Mouse (Mus musculus): ENCODE data around the gene Acss2.

Gene Acss2

DNA sequence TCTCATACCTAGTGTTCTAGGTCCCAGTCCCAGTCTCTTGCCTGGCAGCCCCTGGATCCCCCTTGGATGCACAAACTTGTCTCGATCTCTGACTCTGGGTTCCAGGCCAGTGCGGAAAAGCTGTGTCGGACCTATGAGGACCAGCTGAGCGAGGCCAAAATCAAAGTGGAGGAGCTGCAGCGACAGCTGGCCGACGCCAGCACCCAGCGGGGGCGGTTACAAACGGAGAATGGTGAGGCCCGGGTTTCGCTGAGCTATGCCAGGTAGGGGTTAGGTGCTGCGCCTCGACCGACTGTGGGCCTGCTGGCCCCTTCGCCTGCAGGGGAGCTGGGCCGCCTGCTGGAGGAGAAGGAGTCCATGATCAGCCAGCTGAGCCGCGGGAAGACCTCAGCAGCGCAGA lies 112.4 kb downstream of the Acss2 start:
- DNase-seq, result peak in 1 of 2 experiments; percentile 23

DNA sequence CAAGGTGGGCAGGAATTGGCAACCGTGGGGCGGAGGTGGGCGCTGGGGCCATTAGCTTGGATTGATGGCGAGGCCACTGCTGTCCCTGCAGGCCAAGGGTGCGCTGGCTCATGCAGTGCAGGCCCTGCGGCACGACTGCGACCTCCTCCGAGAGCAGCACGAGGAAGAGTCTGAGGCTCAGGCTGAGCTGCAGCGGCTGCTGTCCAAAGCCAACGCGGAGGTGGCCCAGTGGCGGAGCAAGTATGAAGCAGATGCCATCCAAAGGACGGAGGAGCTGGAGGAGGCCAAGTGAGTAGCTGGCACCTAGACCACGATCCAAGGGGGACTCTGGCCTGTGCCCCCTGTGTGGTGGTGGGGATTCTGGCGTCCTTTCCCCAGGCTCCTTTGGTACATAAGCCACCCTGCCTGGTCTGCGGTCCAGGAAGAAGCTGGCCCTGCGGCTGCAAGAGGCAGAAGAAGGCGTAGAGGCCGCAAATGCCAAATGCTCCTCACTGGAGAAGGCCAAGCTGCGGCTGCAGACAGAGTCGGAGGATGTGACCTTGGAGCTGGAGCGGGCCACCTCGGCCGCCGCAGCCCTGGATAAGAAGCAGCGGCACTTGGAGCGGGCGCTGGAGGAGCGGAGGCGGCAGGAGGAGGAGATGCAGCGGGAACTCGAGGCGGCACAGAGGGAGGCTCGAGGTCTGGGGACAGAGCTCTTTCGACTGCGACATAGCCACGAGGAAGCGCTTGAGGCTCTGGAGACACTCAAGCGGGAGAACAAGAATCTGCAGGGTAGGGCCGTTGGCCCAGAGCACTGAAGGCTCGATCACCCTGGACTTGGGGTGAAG lies 113.1 kb downstream of the Acss2 start:
- peak in 1 of 2 experiments; percentile 51 for DNase-seq

DNA sequence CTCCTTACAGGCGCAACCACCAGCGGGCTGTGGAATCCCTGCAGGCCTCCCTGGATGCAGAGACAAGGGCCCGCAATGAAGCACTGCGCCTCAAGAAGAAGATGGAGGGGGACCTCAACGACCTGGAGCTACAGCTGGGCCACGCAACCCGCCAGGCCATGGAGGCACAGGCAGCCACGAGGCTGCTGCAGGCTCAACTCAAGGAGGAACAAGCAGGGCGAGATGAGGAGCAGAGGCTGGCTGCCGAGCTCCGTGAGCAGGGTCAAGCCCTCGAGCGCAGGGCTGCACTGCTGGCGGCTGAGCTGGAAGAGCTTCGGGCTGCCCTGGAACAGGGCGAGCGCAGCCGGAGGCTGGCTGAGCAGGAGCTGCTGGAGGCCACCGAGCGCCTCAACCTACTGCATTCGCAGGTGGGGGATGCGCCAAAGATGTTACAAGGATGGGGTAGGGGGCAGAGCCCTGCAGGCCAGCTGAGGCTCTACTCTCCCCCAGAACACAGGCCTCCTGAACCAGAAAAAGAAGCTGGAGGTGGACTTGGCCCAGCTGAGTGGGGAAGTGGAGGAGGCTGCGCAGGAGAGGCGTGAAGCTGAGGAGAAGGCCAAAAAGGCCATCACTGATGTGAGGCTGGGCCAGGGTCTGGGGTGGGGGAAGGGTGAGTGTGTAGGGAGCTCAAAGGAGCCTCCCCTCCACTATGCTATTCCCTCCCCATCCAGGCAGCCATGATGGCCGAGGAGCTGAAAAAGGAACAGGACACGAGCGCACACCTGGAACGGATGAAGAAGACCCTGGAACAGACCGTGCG lies 114.6 kb downstream of the Acss2 start:
- peak in 1 of 2 experiments; percentile 34 for DNase-seq

DNA sequence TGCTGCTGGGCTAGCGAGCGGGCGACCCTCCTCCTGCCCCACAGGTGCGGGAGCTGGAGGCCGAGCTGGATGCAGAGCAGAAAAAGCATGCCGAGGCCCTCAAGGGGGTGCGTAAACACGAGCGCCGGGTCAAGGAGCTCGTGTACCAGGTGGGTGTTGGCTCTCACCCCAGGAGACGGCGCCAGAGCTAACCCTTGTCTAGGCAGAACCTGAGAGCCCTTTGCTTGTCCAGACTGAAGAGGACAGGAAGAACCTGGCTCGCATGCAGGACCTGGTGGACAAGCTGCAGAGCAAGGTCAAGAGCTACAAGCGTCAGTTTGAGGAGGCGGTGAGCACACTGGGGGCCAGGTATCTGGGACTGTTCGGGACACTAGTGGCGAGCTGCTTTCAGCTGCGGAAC lies 115.4 kb downstream of the Acss2 start:
- peak in 1 of 2 experiments; percentile 31 for DNase-seq

DNA sequence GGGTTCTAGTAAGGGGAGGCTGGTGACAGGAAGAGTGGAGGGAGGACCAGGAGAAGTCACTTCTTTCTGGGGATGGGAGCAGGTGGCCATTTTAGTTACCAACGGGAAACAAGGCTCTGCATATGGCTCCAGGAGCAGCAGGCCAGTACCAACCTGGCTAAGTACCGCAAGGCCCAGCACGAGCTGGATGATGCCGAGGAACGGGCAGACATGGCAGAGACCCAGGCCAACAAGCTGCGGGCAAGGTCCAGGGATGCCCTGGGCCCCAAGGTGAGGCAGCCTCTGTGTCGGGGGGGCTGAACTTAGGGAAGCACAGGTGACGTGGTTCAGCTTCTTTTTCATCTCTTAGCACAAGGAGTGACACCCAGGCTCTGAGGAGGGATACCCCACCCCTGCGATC lies 116.0 kb downstream of the Acss2 start:
- DNase-seq, result peak in 1 of 2 experiments; percentile 31

DNA sequence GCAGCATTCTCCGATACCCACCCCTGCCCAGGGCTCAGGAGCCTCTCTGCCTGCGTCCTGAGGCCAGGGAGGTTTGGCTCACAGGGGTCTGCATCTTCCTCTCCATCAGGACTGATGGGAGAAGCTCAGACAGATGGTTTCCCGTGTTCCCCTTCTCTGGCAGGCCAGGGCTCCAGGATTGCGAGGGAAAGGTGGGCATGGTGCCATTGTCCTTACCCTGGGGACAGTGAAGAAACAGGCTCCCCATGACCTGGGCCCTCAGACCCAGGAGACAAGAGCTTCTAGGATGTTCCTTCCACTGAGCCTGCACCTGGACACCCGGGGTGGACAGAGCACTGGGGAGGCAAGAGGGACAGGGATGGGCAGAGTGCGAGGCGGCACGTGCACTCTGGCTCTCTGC lies 116.8 kb downstream of the Acss2 start:
- DNase-seq, result peak in 1 of 2 experiments; percentile 31

Measured in kidney, postnatal 25 days (tissue).